Mouse (Mus musculus) kidney, postnatal 14 days (tissue): ENCODE results near the gene Akr1b8.
"Not testable (repeated sequence)": the region's sequence is repeated elsewhere in the genome, so short reads cannot be mapped to it uniquely, and the experiment has no call there.

Source experiments
- DNase-seq: peaks from one replicate; pipeline ENCODE4 v3.0.0; 2022; ENCODE audit warnings: mixed read lengths

The Akr1b8 gene

DNA sequence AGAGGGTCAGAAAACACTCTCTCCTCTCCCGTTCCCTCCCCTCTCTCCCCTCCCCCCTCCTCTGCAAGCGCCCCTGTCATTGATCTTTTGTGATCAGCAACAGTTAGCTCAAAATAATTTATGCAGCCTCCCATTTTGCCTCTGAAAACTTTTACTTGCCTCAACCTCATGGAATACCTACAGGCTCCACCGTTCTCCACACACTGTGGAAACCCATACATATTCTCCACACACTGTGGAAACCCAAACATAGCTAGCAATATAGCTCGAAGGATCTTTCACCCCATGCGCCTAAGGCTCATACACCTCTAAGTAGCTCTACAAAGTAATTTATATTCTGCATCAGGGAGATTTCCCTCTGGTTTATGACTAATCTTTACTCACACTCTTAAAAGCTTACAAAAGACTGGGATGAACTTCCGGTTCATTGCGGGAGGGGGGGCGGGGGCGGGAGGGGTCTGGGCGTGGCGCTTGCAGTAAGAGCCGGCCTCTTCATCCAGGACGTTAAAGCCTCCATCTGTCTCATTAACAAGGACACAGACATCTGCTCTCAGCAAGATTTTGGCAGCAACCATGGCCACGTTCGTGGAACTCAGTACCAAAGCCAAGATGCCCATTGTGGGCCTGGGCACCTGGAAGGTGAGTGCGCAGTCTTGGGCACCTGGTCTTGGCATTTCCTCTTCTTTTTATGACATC lies at the start of gene Akr1b8:
Gene Akr1b8, plus strand, starts transcription at position 462 of the 696 bp plus-strand sequence.
- DNase-seq: no peak

DNA sequence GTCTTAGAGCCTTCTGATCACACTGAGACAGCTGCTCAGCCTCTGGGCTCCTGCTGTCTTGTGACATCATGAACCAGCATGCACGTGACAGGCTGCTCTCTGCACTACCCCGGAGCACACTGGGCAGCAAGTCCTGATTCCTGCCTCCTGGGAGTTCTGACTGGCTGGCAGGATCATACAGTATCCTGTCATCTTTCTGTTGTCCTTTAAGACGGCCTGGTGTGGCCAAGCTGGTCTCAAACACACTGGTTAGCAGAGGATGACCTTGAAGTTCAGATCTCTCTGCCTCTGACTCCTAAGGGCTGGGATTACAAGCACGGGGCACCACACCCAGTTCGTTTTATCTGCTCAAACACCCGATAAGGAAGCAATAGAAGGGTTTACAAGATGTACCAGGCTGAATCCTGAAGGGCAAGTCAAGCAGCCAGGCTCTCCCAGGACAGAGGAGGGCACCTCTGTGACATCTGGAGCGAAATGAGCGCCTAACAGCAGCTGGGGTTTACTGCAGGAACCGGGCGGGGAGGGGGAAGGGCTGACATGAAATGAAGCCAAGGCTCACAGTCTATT lies 49.2 kb upstream of the Akr1b8 start:
- DNase-seq: peak; percentile 26

- no peak for DNase-seq
Observed at GRCm38 (mm10) chr6:34306797-34307196, 47.1 kb upstream of the Akr1b8 start.

- no peak for DNase-seq
Observed at GRCm38 (mm10) chr6:34309526-34309925, 44.4 kb upstream of the Akr1b8 start.

GRCm38 (mm10) chr6:34310023-34310595 lies 43.8 kb upstream of the Akr1b8 start:
- no peak for DNase-seq

GRCm38 (mm10) chr6:34313386-34313785 lies 40.5 kb upstream of the Akr1b8 start:
- peak; percentile 17 for DNase-seq

DNA sequence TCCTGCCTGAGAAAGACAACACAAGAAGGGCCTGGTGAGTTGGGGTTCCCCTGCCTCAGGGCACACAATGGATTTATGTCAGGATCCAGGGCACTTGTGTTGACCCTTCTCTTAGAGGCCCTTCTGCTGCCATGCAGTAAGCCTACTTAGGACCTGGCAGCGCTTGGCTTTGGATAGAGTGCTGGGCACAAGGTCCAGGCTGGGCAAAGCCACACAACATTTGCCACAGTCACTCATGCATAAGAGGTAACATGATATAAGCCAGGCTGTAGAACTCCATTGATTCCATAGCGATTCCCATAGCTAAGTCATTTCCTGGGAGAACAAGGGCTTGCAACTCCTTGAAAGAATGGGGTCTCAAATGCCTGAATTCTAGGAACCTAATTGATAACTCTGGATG lies 40.0 kb upstream of the Akr1b8 start:
- no peak for DNase-seq

- peak; percentile 93 for DNase-seq
Observed at GRCm38 (mm10) chr6:34316854-34317771, 36.8 kb upstream of the Akr1b8 start, which contains the start of gene Akr1b3. Gene Akr1b3 (minus strand): TSS chr6:34317478.

- peak; percentile 60 for DNase-seq
Observed at GRCm38 (mm10) chr6:34318172-34318571, 35.7 kb upstream of the Akr1b8 start.

DNA sequence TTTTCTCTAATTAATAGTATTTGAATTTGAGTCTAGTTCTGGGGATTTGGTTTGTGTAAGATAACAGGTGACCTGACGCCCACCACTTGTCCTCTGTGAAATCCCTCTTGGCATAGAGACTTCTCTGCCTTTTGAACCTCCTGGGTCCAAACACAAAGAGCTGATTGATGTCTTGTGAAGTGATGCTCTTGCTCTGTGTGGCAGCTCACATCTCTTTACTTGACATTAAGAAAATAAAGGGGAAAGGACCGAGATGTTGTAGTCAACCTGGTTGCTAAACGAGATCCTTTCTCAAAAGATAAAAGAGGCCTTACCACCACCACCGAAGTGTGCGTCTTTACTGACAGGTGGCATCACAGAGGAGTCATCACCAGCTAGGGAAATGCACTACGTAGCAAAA lies 35.3 kb upstream of the Akr1b8 start:
- no peak for DNase-seq

- no peak for DNase-seq
Observed at GRCm38 (mm10) chr6:34322121-34322520, 31.8 kb upstream of the Akr1b8 start.

DNA sequence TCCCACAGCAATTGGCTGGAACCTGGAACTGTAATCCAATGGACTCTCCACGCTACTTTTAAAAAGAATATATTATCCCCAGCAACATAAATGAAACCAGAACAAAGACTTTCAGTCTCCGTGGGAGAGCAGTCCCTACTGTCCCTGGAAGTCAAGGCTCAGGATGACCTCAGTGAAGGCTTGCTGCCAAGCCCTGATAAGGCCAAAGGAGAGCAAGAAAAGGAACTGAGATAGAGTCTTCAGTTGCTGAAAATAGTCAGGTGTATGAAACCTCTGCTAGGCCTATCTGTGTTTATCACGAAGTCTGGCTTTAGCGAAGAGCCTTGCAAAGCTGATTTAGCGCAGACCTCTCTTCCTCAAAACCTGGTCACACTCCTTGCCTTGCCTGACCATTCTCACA lies 22.5 kb upstream of the Akr1b8 start:
- DNase-seq: no peak

GRCm38 (mm10) chr6:34331804-34332203 lies 22.1 kb upstream of the Akr1b8 start:
- DNase-seq: not testable (repeated sequence)

GRCm38 (mm10) chr6:34334673-34335072 lies 19.2 kb upstream of the Akr1b8 start:
- DNase-seq: no peak

GRCm38 (mm10) chr6:34337799-34338198 lies 16.1 kb upstream of the Akr1b8 start:
- no peak for DNase-seq

GRCm38 (mm10) chr6:34341991-34342390 lies 11.9 kb upstream of the Akr1b8 start:
- DNase-seq: no peak

DNA sequence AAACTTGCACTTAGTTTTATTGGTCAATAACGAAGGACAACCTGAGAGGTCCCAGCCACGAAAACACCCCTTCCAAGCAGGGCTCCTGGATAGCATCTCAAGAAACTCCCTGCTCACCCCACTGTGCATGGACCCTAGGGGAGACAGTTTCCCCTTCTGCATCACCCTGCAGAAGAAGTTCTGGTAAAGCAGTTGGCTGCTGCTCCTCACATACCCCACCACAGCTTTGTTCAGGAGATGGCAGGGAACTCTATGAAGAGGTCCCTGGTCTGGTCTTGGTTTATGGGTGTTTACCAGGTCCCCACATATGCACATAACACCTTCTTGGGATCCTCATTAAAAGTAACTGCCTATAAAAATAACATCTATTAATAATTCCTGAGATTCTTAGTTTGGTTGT lies 11.4 kb upstream of the Akr1b8 start:
- no peak for DNase-seq

DNA sequence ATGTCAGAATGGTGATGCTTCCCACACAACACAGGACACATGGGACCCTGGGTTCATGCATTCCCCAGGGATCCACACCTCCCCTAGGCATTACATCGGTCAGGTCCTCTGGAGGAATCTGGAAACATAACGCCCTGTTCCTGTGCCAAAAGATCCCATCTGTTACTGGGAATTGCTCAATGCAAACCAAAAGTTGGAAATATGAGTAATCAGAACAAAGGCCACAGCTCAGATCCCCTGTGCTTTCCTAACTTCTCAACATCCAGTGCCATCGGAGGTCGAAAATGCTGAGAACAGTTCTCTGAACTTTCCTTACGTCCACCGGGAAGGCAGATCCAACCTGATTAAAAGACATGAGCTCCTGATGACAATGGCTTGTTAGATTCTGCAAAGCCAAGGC lies 10.5 kb upstream of the Akr1b8 start:
- no peak for DNase-seq

DNA sequence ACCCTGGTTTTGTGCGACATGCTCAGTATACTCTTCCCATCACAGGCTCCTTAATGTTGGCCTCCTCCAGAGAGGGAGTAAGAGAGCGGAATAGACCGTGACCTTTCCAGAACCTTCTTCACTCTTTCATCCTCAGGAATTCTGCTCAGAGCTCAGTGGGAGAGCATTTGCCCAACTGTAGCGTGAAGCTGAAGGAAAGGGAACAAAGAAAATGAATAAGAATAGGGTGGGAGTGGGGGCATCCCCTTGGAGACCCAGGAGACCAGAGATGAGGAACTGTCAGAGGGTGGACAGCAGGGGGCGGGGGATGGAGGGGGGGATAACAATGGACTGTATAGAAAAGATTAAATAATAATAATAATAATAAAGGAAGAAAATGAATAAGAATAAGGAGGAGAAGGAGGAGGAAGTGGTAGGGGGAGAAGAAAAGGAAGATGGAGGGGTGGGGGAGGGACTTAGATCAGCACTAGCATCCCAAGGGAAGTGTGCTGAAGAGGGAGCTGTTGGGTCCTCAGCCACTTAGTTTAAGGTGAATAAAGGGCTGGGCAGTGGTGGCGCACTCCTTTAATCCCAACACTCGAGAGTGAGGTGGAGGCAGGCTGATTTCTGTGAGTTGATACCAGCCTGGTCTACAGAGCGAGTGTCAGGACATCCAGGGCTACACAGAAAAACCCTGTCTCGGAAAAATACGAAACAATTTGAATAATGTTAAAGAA lies 9.6 kb upstream of the Akr1b8 start:
- DNase-seq: no peak

DNA sequence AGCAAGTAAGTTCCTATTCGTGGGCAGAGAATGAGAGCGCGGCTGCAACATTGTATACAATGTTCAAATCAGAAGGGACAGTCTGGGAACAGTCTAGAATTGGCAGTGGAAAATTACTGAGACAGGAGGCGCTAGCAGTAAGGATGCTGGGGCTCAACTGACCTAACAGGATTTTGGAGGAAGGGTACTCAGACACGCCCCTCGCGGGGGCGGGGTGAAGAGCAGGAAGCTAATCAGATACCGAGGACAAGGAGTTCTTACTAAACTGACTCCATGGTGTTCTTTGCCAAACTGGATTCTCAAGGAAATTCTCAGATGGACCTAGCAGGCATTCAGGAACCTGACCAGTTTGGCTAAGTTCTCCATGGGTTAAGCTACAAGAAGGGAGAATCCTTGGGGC lies 9.0 kb upstream of the Akr1b8 start:
- DNase-seq: peak; percentile 73

DNA sequence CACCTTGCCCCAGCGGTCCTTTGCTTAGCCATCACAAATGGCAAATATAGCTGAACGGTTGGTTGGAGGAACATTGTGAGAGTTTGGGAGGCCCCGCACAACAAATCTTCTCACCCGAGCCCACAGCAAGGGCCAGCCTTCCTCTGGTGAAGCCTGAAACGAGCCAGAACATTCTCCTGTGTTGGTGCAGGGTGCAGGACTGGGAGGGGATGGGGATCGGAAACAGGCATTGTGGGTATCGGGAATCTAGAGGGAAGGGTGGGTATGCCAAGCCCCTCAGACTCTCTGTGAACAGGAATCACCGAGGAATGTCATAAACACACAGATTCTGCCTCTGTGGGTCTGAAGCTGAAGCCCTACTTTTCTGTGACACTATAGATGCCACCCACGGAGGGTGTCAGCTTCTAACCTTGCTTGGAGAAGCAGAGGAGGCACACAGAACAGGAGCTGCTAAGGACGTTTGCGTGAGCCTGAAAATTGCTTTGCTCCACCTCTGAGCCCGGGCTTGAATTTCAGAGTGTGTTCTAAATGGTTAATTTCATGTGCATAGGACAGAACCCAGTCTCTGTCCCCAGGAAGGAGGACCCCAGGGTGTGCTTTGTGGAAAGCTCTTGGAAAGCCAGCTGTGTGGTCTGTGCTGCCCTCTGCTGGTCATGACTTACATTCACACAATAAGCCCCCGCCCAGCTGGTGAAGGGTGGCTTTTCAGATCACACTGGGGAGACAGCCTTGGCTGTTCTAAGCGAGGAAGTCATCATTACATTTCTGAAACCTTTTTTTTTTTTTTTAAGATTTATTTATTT lies 7.6 kb upstream of the Akr1b8 start:
- peak; percentile 73 for DNase-seq
